Mouse (Mus musculus) spleen, adult 2 months (tissue): ENCODE results near the gene Tomm70a.

Source experiments
- CTCF ChIP-seq: fragments of 200-500 bp; IDR thresholded peaks from 2 replicates; pipeline ENCODE4 v1.5.1; 2011; ENCODE audit warnings: mild to moderate bottlenecking, inconsistent platforms; ENCODE audit not compliant: insufficient read depth, insufficient read length, insufficient replicate concordance; ENCODE audit errors: extremely low read depth
- POLR2A ChIP-seq: fragments of 200-500 bp; IDR thresholded peaks from 2 replicates; pipeline ENCODE4 v1.6.1; 2011; ENCODE audit warnings: low read depth, low read length, inconsistent platforms

GRCm38 (mm10) chr16:57166086-57166485 lies 44.6 kb downstream of the Tomm70a start:
- TF ChIP-seq CTCF (no peak), POLR2A (no peak)
